Mouse (Mus musculus): ENCODE data around the gene Pknox2.

DNA sequence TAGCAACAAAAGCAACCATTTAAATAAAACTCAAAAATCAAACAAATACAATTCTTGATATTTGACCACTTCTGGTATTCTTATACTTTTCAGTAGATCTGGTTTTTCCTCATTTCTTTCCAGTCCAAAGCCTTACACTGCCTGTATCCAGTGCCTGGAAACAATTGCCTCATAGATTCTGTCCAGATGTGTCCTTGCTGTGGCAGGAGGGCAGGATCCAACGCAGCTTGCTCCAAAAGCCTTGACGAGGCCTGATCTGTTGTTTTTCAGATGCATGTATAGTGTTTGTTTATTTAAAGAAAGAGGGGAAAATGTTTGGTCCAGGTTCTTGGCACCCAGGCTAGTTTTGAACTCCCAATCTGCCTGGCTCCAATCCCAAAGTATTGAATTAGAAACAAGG is 290.9 kb downstream of the Pknox2 start:
- TF ChIP-seq CTCF (IDR thresholded peaks at IDR 0.05; ENCODE audit: low read depth) (no peak), EP300 (IDR thresholded peaks at IDR 0.05; ENCODE audit: low read depth) (no peak)

Data from liver, postnatal 0 days (tissue).